Mouse (Mus musculus): ENCODE data around the gene Serinc2.

DNA sequence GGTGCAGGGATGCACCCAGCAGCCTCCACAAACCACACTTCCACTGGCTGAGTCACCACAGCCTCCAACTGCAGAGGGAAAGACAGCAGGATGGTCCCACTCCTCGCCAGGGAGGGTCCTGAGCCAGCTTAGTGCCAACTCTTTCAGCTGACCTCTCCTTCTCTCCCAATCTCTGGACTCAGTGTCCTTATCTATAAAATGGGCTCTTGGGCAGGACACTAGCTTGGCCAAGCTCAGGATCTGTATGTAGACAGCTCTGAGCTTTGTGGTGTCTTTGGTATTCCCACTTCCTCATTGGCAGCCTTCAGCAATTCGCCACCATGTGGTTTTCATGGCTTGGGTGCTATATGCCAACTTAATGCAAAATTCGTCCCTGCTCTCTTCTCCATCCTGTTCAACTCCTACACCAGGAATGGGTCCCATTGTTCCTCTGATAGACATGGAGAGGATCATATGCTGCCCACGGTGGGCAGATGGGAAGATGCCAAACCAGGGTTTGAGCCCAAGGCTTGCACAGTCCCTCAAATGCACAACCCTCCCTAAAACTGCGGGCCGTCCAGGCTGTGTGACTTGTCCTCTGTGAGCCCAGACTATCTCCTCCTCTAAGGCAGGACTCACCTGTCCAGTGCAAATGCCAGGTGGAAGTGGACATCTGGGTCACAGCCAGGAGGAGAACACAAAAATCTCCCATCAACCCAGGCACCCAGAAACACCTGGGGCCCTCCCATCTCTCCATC lies 8.2 kb downstream of the Serinc2 start:
- TF ChIP-seq POLR2A (IDR thresholded peaks at IDR 0.05; ENCODE audit: insufficient read depth, low read depth, low read length) (no peak), CTCF (IDR thresholded peaks at IDR 0.05; ENCODE audit: insufficient read depth, low read depth, low read length) (no peak)
